Mouse (Mus musculus) neural tube, embryonic 11.5 days (tissue): ENCODE measurements at regions not wholly inside any gene's neighbourhood (a gene's known extent, or its start where the extent isn't known, plus 50 kb on each side); places are given as distances from the start of the nearest gene placed in this dataset.

Source experiments
- ATAC-seq: fragments of 200-750 bp; cut with Nextera tagmentation; 2 replicates; pipeline ENCODE4 v1.8.0; 2017; ENCODE audit warnings: moderate number of reproducible peaks, mild to moderate bottlenecking, moderate TSS enrichment, moderate library complexity; ENCODE audit not compliant: insufficient read depth, low FRiP score, low TSS enrichment
- DNase-seq: peaks from one replicate; pipeline ENCODE4 v3.0.0-alpha.2; 2015; ENCODE audit warnings: low spot score
- H3K27ac ChIP-seq: fragments of 300-500 bp; sonication (generic); 2 replicates; pipeline ENCODE4 v1.5.1; 2014; ENCODE audit warnings: low read depth, mild to moderate bottlenecking, low read length
- H3K27me3 ChIP-seq: fragments of 300-500 bp; sonication (generic); 2 replicates; pipeline ENCODE4 v1.6.1; 2014; ENCODE audit warnings: mild to moderate bottlenecking, low read length, mixed read lengths; ENCODE audit not compliant: control insufficient read depth, insufficient read depth
- H3K36me3 ChIP-seq: fragments of 300-500 bp; sonication (generic); 2 replicates; pipeline ENCODE4 v1.6.1; 2014; ENCODE audit warnings: mild to moderate bottlenecking, low read length, moderate library complexity, mixed read lengths; ENCODE audit not compliant: control insufficient read depth, insufficient read depth
- H3K4me1 ChIP-seq: fragments of 300-500 bp; sonication (generic); 2 replicates; pipeline ENCODE4 v1.6.1; 2014; ENCODE audit warnings: low read length, mixed read lengths; ENCODE audit not compliant: control insufficient read depth, insufficient read depth
- H3K4me2 ChIP-seq: fragments of 300-500 bp; sonication (generic); 2 replicates; pipeline ENCODE4 v1.6.1; 2014; ENCODE audit warnings: low read depth, mild to moderate bottlenecking, moderate library complexity
- H3K4me3 ChIP-seq: fragments of 300-500 bp; sonication (generic); 2 replicates; pipeline ENCODE4 v1.5.1; 2014; ENCODE audit warnings: low read depth, low read length
- H3K9ac ChIP-seq: fragments of 300-500 bp; sonication (generic); 2 replicates; pipeline ENCODE4 v1.6.1; 2014; ENCODE audit warnings: mild to moderate bottlenecking, low read length
- H3K9me3 ChIP-seq: fragments of 300-500 bp; sonication (generic); 2 replicates; pipeline ENCODE4 v1.6.1; 2016; ENCODE audit warnings: low read length; ENCODE audit not compliant: control insufficient read depth
- WGBS: fragments of 180-500 bp; shearing (Covaris S2); extraction: QIAGEN DNeasy Blood & Tissue Kit; methylation state at CpG from one replicate; pipeline ENCODE4 v1.1.7; 2014; 5-methylcytosine and 5-hydroxymethylcytosine counted together

GRCm38 (mm10) chr2:79143196-79143595, 112.0 kb upstream of the Itga4 start:
- H3K27me3 ChIP-seq, result no peaks in the 10 kb centered on the region

GRCm38 (mm10) chr2:79145897-79146296, 109.3 kb upstream of the Itga4 start:
- DNase-seq (no peak), ATAC-seq (no peak)
- Histone ChIP-seq H3K36me3 (no peaks in the 10 kb centered on the region), H3K9ac (no peak overlapping the region), H3K4me1 (no peaks in the 10 kb centered on the region), H3K9me3 (no peaks in the 10 kb centered on the region), H3K4me2 (no peak overlapping the region), H3K27ac (no peak overlapping the region), H3K4me3 (no peak overlapping the region), H3K27me3 (no peaks in the 10 kb centered on the region)
- WGBS, result 79% methylated on average over 1 of the region's 1 CpGs

More at GRCm38 (mm10) chr2:79143196-79143595, 112.0 kb upstream of the Itga4 start:
- H3K4me3 ChIP-seq, result no peak overlapping the region
- WGBS, result 87% methylated on average over 3 of the region's 3 CpGs
- DNase-seq (no peak), ATAC-seq (no peak)
- H3K9ac ChIP-seq, result no peak overlapping the region
- H3K27ac ChIP-seq, result no peak overlapping the region
- H3K36me3 ChIP-seq, result no peaks in the 10 kb centered on the region
- no peak overlapping the region for H3K4me2 ChIP-seq
- H3K9me3 ChIP-seq, result no peaks in the 10 kb centered on the region
- no peaks in the 10 kb centered on the region for H3K4me1 ChIP-seq

- no peak for ATAC-seq
- DNase-seq, result no peak
- Histone ChIP-seq H3K36me3 (no peaks in the 10 kb centered on the region), H3K27me3 (no peaks in the 10 kb centered on the region), H3K9ac (no peak overlapping the region), H3K4me2 (no peak overlapping the region), H3K4me1 (no peaks in the 10 kb centered on the region), H3K4me3 (no peak overlapping the region), H3K27ac (no peak overlapping the region), H3K9me3 (no peaks in the 10 kb centered on the region)
- 89% methylated on average over 4 of the region's 4 CpGs for WGBS
Measured at GRCm38 (mm10) chr2:79146563-79146962, 108.7 kb upstream of the Itga4 start.

- H3K27ac ChIP-seq, result no peak overlapping the region
- no peaks in the 10 kb centered on the region for H3K27me3 ChIP-seq
- ATAC-seq, result no peak
- H3K9ac ChIP-seq, result no peak overlapping the region
- H3K4me3 ChIP-seq, result no peak overlapping the region
- WGBS, result 88% methylated on average over 3 of the region's 3 CpGs
- no peaks in the 10 kb centered on the region for H3K4me1 ChIP-seq
- no peaks in the 10 kb centered on the region for H3K36me3 ChIP-seq
- H3K9me3 ChIP-seq, result no peaks in the 10 kb centered on the region
- DNase-seq, result no peak
- no peak overlapping the region for H3K4me2 ChIP-seq
Measured at GRCm38 (mm10) chr2:79149012-79149698, 106.1 kb upstream of the Itga4 start.

GRCm38 (mm10) chr2:79151610-79152009, 103.6 kb upstream of the Itga4 start:
- ATAC-seq, result no peak
- H3K4me3 ChIP-seq, result no peak overlapping the region
- H3K4me2 ChIP-seq, result no peak overlapping the region
- H3K4me1 ChIP-seq, result no peaks in the 10 kb centered on the region
- H3K9ac ChIP-seq, result no peak overlapping the region
- no peak for DNase-seq
- 52% methylated on average over 4 of the region's 4 CpGs for WGBS
- H3K36me3 ChIP-seq, result no peaks in the 10 kb centered on the region
- H3K9me3 ChIP-seq, result no peaks in the 10 kb centered on the region
- no peaks in the 10 kb centered on the region for H3K27me3 ChIP-seq
- no peak overlapping the region for H3K27ac ChIP-seq

GRCm38 (mm10) chr2:79152031-79152694, 103.1 kb upstream of the Itga4 start:
- DNase-seq (no peak), ATAC-seq (no peak)
- no peaks in the 10 kb centered on the region for H3K4me1 ChIP-seq
- H3K9ac ChIP-seq, result no peak overlapping the region
- H3K4me2 ChIP-seq, result no peak overlapping the region
- no peaks in the 10 kb centered on the region for H3K36me3 ChIP-seq
- H3K27me3 ChIP-seq, result no peaks in the 10 kb centered on the region
- no peak overlapping the region for H3K4me3 ChIP-seq
- no peaks in the 10 kb centered on the region for H3K9me3 ChIP-seq
- no peak overlapping the region for H3K27ac ChIP-seq
- WGBS, result 63% methylated on average over 6 of the region's 6 CpGs

- DNase-seq (no peak), ATAC-seq (no peak)
- WGBS, result 85% methylated on average over 5 of the region's 5 CpGs
- H3K27ac ChIP-seq, result no peak overlapping the region
- H3K27me3 ChIP-seq, result no peaks in the 10 kb centered on the region
- no peak overlapping the region for H3K9ac ChIP-seq
- no peaks in the 10 kb centered on the region for H3K4me1 ChIP-seq
- no peak overlapping the region for H3K4me3 ChIP-seq
- H3K36me3 ChIP-seq, result no peaks in the 10 kb centered on the region
- H3K9me3 ChIP-seq, result no peaks in the 10 kb centered on the region
- no peak overlapping the region for H3K4me2 ChIP-seq
Measured at GRCm38 (mm10) chr2:79152695-79153057, 102.5 kb upstream of the Itga4 start.

- Histone ChIP-seq H3K4me1 (no peaks in the 10 kb centered on the region), H3K4me3 (no peak overlapping the region), H3K4me2 (no peak overlapping the region), H3K9me3 (no peaks in the 10 kb centered on the region), H3K9ac (no peak overlapping the region), H3K36me3 (no peaks in the 10 kb centered on the region), H3K27me3 (no peaks in the 10 kb centered on the region), H3K27ac (no peak overlapping the region)
- WGBS, result 80% methylated on average over 4 of the region's 4 CpGs
- no peak for DNase-seq
- ATAC-seq, result no peak
Measured at GRCm38 (mm10) chr2:79153070-79153469, 102.2 kb upstream of the Itga4 start.

GRCm38 (mm10) chr2:79158450-79159055, 96.7 kb upstream of the Itga4 start:
- no peak for ATAC-seq

More at GRCm38 (mm10) chr2:79158450-79159055, 96.7 kb upstream of the Itga4 start:
- no peaks in the 10 kb centered on the region for H3K27me3 ChIP-seq
- H3K4me2 ChIP-seq, result no peak overlapping the region
- no peak for DNase-seq
- H3K27ac ChIP-seq, result no peak overlapping the region
- no peaks in the 10 kb centered on the region for H3K4me1 ChIP-seq
- 66% methylated on average over 3 of the region's 3 CpGs for WGBS
- H3K4me3 ChIP-seq, result no peak overlapping the region
- H3K36me3 ChIP-seq, result no peaks in the 10 kb centered on the region
- H3K9ac ChIP-seq, result no peak overlapping the region
- H3K9me3 ChIP-seq, result no peaks in the 10 kb centered on the region
